Comparison of ENCODE assay signal across 8 mouse cellular contexts in the genomic region with DNA sequence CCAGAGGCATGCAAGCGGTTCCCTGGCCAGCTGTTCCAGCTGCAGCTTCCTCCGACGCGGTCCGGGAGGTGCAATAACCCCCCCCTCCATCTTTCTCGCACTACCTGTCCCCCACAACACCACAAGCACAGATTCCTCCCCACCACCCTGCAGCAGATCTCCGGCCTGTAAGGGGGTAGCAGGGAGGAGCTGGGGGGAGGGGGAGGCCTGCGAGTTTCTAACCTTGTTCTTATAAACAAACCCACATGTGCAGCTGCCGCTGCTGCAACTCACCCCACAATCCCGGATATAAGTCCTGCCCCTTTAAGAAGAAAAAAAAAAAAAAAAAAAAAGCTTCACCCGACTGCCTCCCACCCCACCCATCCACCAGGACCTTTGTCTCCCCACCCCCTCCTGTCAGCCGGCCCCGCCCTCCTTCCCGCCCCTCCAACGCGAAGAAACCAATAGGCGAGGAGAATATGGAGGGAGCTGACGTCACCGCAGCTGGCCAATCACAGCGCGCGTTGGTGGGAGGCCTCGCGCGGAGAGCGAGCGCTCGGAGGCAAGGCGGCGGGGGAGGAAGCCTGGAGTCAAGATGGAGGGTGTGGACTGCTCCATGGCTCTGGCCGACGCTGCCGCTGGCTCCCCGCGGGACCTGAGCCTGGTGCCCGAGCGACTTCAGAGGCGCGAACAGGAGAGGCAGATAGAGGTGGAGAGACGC. TPM values are rescaled to one million over a fixed set of nuclear protein-coding genes. Genes with fewer than 3 reads are reported as not detected.
DNase-seq lines count a peak whose midpoint lies in the region; ATAC-seq and TF ChIP-seq lines count a peak whose summit lies in the region.

A gene (plus strand): TSS at position 569 of the 700 bp plus-strand sequence.

- peak within 1 kb of the TSS; percentile 98 for H3K27ac ChIP-seq in gastrocnemius, adult 2 months
- peak within 1 kb of the TSS; percentile 95 for H3K27ac ChIP-seq in hindbrain, postnatal 0 days
- H3K27ac ChIP-seq in left cerebral cortex, adult 2 months, result peak within 1 kb of the TSS; percentile 99

- H3K27me3 ChIP-seq in hindbrain, postnatal 0 days (ENCODE audit: insufficient read depth, low read length), result no peaks in the 10 kb centered on the region

- H3K4me2 ChIP-seq in hindbrain, postnatal 0 days (ENCODE audit: low read depth, low read length), result peak within 1 kb of the TSS; percentile 96

- peak; percentile 86 for ATAC-seq in common myeloid progenitor, adult 5-6 weeks (replicated peaks; ENCODE audit: low read depth, poor library complexity, severe bottlenecking)
- peak; percentile 93 for ATAC-seq in hindbrain, postnatal 0 days
- peak; percentile 92 for ATAC-seq in megakaryocyte, adult 5-6 weeks (ENCODE audit: poor library complexity, severe bottlenecking)

- H3K4me1 ChIP-seq in hindbrain, postnatal 0 days (ENCODE audit: insufficient read depth, low read length), result peaks cover 24% of the 10 kb centered on the region

- H3K9me3 ChIP-seq in hindbrain, postnatal 0 days (ENCODE audit: low read length), result no peaks in the 10 kb centered on the region

- peak; percentile 99 for DNase-seq in ZHBTc4 (ENCODE audit: low read depth, low spot score)
- DNase-seq in gastrocnemius, adult 2 months, result peak; percentile 98
- DNase-seq in hindbrain, postnatal 0 days (ENCODE audit: low spot score), result peak; percentile 99
- peak; percentile 96 to 97 for DNase-seq in left cerebral cortex, adult 2 months (ENCODE audit: extremely low spot score in 1 of 2, low spot score in 2 of 2)
- peak; percentile 97 to 98 for DNase-seq in right cerebral cortex, adult 2 months (ENCODE audit: low spot score in 2 of 2)
- DNase-seq in urinary bladder, postnatal 14 days (ENCODE audit: low spot score), result peak; percentile 97

- TF ChIP-seq CTCF in gastrocnemius, adult 2 months (IDR thresholded peaks at IDR 0.05), result no peak
- no peak for TF ChIP-seq CTCF in hindbrain, postnatal 0 days (IDR thresholded peaks at IDR 0.05; ENCODE audit: low read depth)
- no peak for TF ChIP-seq CTCF in left cerebral cortex, adult 2 months (IDR thresholded peaks at IDR 0.05)

- H3K9ac ChIP-seq in hindbrain, postnatal 0 days (replicated peaks; ENCODE audit: low read length), result peak within 1 kb of the TSS; percentile 94

- under 1% methylated on average over 40 of the region's 40 CpGs for WGBS in hindbrain, postnatal 0 days

- intact Hi-C loops in gastrocnemius, adult 2 months (cut with DNase I), result no loop called here
- intact Hi-C loops in left cerebral cortex, adult 2 months (cut with DNase I), result loop anchor here (1.0 to 5.0 kb wide), 2 partner anchors 42 to 108 kb away; a partner anchor contains a TSS

- no peaks in the 10 kb centered on the region for H3K36me3 ChIP-seq in hindbrain, postnatal 0 days (ENCODE audit: insufficient read depth, low read length)

- H3K4me3 ChIP-seq in gastrocnemius, adult 2 months, result peak within 1 kb of the TSS; percentile 92
- H3K4me3 ChIP-seq in hindbrain, postnatal 0 days (ENCODE audit: low read length), result peak within 1 kb of the TSS; percentile 77
- peak within 1 kb of the TSS; percentile 79 for H3K4me3 ChIP-seq in left cerebral cortex, adult 2 months

RNA-seq across cellular contexts. Expression of the gene that starts here (rescaled TPM):
- 12.3 and 16.9 TPM in 2 replicates for total RNA-seq in common myeloid progenitor, adult 5-6 weeks (2017)
- 1 to 10 TPM; 6.0 to 8.2 TPM for total RNA-seq in gastrocnemius, adult 2 months (2021)
- total RNA-seq in hindbrain, postnatal 0 days (2014; rRNA removed), result 41.8 and 61.5 TPM in 2 replicates
- polyA plus RNA-seq in hindbrain, postnatal 0 days (2015; fragmentation: Nextera tagmentation; extraction: Ambion mirVana), result 50.7 and 54.5 TPM in 2 replicates
- 10 to 100 TPM; 30.9 to 35.3 TPM for total RNA-seq in left cerebral cortex, adult 2 months (2021)
- 8.6 and 13.5 TPM in 2 replicates for total RNA-seq in megakaryocyte, adult 5-6 weeks (2015)
- total RNA-seq in megakaryocyte, adult 5-6 weeks (2017), result 10.8 and 13.3 TPM in 2 replicates

Comparison
In these comparisons a context has a peak if more than half of its experiments do, and no peak if none do; other contexts are left out.
1. Peak in every context shown above with its lines: DNase-seq, ATAC-seq, H3K4me3 ChIP-seq and H3K27ac ChIP-seq.